Mouse (Mus musculus): ENCODE measurements around the gene Fzd7. TPM values are rescaled to one million over a fixed set of nuclear protein-coding genes. Genes with fewer than 3 reads are reported as not detected.

The Fzd7 gene
- polyA plus RNA-seq, 3 experiments from 2014 or later = 0.13 TPM; not detected in 2

DNA sequence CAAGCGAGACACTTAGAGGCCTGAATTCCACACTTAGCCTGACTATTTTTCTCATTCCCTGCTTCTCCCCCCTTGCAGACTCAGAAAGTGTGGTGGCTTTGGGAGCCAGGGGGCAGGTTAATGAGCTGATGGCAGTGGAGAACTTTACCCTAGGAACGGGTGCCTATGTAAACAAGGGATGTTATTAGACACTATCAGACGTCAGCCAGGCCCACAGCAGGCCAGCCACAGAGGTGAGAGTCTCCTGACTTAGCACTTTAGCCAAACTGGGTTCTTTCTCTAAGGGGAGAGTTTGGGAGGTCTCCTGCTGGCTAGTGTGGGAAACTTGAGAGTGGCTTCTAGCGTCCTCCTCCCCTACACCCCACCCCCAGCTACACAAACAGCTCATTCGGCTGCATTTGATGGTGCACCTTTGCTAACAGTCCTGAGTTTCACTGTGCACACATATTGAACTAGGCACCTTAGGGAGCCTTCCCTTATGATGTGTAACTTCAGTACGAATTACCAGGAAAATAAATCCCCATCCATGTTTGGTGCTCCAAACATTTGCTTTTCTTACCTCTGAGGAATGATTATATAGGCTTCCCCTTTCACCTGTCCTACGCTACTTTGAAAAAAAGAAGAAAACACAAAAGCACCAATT lies 21.6 kb downstream of the Fzd7 start:
- ATAC-seq = no peak

DNA sequence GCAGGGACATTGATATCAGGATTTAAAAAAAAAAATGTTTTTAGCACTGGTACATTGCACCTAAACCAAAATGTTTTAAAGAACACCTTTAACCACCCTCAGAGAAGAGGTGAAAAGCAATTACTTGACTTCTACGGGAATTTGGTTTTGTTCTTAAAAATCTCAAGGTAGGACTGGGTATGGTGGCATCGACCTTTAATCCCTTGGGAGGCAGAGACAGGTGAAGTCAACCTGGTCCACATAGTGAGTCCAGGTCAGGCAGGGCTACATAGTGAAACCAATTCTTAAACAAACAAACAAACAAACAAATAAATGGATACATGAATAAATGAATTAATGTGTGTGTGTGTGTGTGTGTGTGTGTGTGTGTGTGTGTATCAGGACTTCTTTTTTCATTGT lies 22.1 kb downstream of the Fzd7 start:
- ATAC-seq = no peak

DNA sequence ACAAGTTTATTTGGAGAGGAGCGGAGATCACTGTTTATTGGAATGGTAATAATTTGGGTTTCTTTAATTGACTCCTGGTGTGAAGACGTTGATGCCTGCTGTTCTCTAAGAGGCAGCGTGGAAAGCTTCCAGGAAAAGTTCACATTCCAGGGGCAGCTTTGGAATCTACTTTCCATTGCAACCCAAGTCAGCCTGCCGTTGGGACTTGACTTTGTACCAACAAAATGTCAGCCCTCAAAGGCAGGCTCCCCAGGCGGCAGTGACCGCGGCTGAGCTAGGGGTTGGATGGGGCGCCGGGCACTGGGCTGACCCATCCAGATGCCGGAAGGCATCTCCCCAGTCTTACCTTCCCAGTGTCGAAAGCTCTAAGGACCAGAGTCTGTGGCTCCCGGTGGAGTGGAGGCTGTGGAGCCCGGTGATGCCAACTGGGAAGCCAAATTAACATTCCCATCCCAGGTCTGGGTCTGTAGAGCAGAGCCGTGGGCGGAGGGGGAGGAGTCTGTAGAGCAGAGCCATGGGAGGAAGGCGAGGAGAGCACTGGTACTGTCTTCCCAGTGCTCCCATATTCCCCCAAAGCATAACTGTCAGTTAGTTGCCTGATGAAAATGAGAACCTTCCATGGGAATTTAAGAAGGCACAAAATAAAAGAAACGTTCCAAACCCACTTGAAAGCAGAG lies 26.4 kb downstream of the Fzd7 start:
- ATAC-seq = no peak

DNA sequence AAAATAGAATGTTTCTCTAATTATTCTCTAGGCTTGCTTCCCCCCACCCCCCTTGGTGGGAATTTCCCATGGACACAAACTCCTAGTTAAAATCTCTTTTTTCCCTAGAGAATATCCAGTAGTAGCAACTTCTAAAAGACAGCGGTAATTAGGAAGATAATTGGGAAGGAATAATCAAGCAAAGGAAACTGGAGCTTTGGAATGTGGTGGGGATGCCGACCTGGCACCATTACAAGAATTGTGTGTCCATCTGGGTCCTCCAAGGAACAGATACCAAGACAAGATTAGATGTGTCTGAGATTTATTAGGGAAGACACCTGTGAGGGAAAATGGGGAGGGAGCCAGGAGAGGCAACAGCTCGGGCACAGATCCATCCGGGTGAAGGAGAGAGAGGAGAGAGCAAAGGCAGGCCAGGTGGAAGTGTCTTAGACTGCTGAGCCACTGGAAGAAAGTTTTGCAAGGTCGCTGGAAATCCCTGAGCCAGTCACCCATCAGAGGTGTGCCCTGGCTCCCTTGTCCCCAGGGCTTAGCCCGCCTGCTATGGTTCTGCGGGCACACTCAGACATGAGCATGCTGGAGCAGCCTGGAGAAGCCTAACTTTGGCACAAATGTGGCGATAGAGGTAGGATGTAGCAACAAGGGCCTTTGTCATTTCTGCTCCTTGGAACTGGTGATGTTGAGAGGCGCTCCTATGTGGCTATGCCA lies 29.5 kb downstream of the Fzd7 start:
- ATAC-seq = no peak

DNA sequence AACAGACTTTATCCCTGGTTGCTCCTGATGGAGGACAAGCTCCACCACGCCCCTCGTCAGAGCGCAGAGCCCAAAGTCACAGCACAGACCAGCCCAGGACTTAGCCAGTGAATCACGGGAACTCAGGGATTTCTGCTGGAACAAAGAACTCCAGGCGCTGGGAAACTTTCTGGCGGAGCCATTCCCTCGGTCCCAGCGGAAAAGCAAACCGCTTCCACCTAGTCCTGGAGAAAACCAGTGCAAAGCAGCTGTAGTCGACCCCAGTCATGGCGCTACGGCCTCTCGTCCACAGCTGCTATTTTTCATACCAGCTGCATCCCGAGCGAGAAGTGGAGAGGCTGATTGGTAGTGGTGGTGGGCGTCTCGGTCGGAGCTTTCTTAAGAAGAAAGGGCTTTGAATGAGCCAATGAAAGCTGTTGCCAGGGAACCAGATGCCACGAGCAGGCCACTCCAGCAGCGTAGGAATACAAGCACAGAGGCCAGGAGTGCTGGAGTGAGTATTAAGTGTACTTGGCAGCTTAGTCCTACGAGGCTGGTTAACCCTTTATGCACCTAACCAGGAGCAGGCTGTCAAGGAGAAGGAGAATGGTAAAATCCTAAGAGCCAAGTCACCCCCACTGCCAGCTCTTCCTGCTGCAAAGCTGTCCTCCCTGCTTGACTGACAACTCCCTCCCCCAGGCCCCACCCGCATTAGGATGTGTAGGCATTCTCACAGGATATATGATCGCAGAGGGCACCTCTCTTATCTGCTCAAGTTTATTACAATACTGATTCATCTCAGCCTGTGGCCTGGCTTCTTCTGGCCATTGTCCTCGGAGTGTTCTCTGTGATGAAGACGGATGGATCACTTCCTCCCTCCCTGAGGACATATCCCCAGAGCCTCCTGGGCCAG lies 34.0 kb downstream of the Fzd7 start, which contains the start of gene Gm973:
Gene Gm973 (plus strand): TSS at position 239 of the 892 bp plus-strand sequence.
- ATAC-seq = no peak

DNA sequence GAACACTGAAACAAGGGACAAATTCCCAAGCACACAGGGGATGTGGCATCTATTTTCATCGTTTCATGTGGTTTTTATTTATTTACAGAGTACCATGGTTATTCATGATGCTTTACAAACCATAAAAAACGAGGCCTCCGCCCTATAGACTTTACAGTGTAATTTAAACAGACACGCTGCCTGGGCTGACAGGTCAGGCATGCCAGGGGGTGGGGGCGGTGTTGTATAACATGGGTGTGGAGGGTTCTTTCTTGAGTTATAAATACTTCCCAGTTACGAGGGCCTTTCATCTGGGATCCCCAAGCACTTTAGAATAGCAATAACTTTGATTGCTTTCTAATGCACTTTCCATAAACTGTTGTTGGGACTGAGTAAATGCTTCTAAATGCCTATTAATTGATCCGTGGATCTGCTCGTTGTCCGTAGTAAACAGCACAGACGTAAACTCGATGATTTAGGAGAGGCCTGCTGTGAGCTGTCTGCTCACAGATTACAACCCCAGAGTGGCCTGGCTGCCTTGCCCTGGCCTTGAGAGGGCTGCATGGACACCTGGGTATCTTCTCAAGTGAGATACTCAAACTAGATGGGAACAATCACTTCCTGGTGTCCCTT lies 38.1 kb downstream of the Fzd7 start:
- ATAC-seq = no peak

DNA sequence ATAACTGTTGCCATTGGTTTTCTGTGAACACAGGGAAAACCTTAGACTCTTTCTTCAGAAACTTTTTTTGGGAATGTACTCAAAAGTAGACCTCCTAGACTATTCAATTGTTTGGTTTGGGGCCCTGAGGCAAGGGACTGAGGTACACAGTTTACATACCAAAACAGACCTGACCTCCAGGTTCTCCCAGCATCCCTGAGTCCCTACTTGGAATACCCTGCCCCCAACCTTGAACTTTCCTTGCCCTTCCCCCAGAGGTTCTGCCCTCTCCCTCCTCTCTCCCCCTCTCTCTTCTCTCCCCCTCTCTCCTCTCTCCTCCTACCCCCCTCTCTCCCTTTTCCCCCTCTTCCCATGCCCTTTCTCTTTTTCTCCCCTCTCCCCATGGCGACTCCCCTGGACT lies 40.2 kb downstream of the Fzd7 start:
- no peak for ATAC-seq

DNA sequence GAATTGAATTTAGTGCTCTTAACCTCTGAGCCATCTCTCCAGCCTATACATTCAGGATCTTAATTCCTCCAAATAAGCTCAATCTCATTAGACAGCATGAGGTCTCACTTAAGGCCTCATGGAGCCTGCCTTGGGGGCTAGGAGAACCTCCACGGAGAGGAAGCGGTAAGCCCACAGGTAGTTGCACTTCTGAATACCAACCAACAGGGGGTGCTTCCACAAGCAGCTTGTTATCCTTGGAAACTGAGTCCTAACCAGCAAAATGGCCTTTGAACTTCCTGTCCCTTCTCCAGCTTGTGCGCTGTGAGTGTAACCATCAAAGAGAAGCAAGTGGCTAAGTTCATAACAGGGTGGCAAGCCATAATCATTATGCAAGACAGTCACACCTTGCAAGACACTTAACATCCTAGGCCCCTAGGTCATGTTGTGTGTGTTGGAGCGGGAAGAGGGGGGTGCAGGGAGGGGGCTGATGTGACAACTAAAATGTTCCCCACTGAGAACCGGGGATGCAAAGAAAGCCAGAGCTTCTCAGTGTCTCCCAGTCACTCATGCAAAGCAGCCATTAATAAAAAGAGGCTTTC lies 41.2 kb downstream of the Fzd7 start:
- ATAC-seq = no peak

DNA sequence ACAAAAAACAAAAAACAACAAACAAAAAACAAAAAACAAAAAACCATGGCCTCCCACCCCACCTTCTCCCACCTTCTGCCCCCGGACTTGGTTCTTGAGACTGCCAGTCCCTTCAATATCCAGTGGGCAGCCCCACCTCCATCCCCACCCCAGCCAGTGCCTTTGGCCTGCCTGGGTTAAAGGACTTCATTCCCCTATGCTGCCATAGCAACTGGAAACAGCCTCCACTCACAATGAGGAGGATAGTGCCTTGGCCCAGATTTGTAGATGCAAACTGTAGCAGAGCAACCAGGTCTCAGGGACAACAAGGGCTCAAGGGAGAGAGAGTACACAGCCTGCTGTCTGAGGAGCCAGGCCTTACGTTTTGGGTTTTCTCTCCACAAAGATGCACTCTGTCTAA lies 41.8 kb downstream of the Fzd7 start:
- no peak for ATAC-seq

DNA sequence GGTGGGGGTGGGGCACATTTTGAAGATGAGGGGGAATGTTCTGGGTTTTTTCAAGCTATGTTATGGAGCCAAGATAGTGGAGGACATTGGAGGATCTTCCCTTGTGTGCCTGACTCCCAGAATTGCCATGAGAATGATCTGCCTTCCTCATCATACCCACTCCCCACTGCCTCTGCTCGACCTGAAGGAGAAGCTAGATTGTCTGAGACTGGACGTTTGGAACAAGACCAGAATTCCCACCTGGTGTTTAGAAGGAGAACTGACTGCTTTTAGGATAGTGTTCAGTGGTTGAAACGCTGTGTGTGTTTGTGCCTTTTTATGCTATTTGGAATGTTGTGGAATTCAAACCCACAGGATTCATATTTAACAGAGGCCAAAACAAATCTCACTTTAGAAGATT lies 42.5 kb downstream of the Fzd7 start:
- no peak for ATAC-seq

DNA sequence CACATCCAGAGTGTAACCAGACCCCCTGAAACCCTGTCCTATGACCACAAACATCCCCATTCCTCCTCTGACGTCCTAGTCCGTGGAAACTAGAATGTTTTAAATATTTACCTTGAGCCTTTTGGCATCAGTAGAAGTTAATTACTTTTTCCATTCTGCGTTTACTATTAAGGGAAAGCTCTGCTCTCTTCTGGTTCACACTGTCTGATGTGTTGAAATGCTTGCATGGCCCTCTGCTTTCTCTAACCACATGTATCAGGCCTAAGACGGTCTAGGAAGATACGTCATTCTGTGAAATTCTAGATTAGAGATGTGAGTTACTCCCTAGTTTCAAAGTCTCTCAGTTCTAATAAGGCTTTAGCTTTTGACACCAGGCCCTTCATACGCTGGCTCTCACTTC lies 45.0 kb downstream of the Fzd7 start:
- ATAC-seq = no peak

DNA sequence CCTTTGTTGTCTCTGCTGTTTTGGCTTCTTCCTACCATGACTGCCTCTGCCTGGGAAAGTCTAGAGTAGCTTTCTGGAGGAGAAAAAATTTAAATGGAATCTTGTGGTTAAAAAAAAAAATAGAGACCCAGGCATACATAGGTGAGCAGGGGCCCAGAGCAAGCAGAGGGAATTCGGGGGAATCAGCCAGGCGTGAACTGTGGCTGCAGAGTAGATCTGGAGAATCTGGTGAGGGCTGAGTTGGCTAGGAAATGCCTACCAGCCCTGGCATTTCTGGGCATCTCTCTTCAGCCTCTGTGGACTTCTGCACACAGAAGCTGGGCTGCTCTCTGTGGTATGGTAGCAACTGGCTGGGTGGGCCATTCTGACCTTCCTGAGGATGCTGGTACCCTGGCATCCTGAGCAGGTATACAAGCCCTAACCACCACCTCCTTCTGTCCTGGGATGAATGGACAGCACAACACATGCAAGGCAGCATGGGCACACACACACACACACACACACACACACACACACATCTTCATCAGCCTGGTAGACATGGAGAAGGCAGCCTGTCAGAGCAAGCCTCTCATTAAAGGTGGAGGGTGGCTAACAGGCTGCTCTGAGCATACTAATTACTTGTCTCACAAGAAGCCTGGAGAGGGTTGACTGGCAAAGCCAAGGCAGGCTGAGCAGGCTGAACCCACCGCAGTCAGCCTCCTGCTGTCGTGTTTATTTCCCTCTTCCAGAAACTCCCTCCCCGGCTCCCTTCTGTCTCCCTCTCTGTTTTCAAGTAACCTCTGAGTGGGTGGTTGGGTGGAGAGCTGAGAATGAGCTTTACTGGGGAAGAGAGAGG lies 53.0 kb downstream of the Fzd7 start:
- no peak for ATAC-seq

Other genes with a start within 250 kb of the Fzd7 start
- gene Als2, start 245.2 kb upstream of the Fzd7 start, polyA plus RNA-seq (2017; shearing (Covaris generic)) = 1 to 10 TPM; 6.7 to 8.2 (median 8.0) TPM
- gene Cdk15, start 225.5 kb upstream of the Fzd7 start, polyA plus RNA-seq (2017; shearing (Covaris generic)) = not detected
- 1 to 10 TPM in 1 of 3 experiments, not detected in 2; 1.8 TPM for gene Gm973, start 33.8 kb downstream of the Fzd7 start, polyA plus RNA-seq (2017; shearing (Covaris generic))
- 100 to 1,000 TPM; 529 to 560 (median 532) TPM for gene Sumo1, start 188.4 kb downstream of the Fzd7 start, polyA plus RNA-seq (2017; shearing (Covaris generic))
- gene Nop58, start 202.5 kb downstream of the Fzd7 start, polyA plus RNA-seq (2017; shearing (Covaris generic)) = 100 to 1,000 TPM; 155 to 208 (median 208) TPM